Mouse (Mus musculus): ENCODE measurements around the gene Fcer1g. TPM values are rescaled to one million over a fixed set of nuclear protein-coding genes. Genes with fewer than 3 reads are reported as not detected.

Gene Fcer1g
- total RNA-seq, 2 experiments from 2014 or later, result 3.2 to 3.9 TPM

- DNase-seq, result no peak
These were observed 32.0 kb upstream of the Fcer1g start for GRCm38 (mm10) chr1:171265971-171266744.

- no peak for DNase-seq
These were observed 29.7 kb upstream of the Fcer1g start for GRCm38 (mm10) chr1:171263666-171264461.

DNA sequence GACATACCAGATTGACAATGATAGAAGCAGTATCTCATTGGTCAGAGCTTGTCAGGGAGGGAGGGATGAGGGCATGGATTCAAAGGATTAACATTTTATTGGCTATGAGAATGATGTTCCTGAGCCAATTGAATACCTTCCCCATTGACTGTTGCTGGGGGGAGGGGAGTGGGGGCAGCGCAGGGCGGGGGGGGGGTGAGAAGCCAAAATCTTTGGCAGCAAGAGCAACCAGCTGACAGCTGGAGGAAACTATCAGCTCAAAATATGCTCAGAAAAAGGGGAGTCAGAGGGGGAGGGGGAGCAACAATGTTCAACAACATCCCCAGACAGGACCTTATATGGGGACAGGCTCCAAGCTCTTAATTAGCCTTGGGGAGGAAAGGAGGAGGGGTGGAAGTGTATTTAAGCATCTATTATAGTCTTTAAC, 29.0 kb upstream of the Fcer1g start:
- DNase-seq, result no peak

- DNase-seq, result peak; percentile 61
These were observed 28.5 kb upstream of the Fcer1g start for GRCm38 (mm10) chr1:171262594-171263130.

- no peak for DNase-seq
These were observed 26.2 kb upstream of the Fcer1g start for GRCm38 (mm10) chr1:171260316-171260715.

DNA sequence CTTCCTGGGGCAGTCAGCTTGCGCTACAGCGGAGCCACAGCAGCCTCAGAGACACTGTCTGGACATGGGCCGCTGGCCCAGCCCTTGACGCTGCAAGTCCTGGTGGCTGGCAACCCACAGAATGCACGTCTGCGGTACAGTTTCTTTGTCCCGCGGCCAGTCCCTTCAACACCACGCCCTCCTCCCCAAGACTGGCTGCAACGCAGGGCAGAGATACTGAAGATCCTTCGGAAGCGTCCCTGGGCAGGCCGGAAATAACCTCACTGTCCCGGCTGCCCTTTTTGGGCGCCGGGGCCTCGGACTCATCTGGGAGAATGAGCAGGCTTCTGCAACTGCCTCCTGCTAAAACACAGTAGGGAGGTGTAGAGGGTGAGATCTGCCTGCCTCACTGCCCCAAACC, 24.8 kb upstream of the Fcer1g start:
- DNase-seq, result no peak

DNA sequence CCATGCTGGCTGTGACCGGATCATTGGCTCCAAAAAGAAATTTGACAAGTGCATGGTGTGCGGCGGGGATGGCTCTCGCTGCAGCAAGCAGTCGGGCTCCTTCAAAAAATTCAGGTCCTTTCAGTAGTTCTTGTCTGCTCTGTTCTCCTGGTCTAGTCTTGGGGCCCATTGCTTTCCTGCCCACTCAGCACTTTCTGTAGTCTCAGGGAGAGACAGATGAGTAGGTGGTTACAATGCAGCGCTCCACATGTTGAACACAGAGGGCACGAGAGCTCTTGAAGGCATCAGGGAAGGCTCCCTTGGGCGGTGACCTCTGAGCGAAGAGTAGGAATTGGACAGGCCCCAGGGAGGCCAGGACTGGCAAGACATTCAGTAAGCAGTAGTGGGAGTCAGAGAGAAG, 23.6 kb upstream of the Fcer1g start:
- DNase-seq, result no peak

GRCm38 (mm10) chr1:171256937-171257548, 22.9 kb upstream of the Fcer1g start:
- DNase-seq, result no peak

GRCm38 (mm10) chr1:171256095-171256818, 22.1 kb upstream of the Fcer1g start:
- no peak for DNase-seq

- DNase-seq, result no peak
These were observed 18.2 kb upstream of the Fcer1g start for GRCm38 (mm10) chr1:171252415-171252814.

DNA sequence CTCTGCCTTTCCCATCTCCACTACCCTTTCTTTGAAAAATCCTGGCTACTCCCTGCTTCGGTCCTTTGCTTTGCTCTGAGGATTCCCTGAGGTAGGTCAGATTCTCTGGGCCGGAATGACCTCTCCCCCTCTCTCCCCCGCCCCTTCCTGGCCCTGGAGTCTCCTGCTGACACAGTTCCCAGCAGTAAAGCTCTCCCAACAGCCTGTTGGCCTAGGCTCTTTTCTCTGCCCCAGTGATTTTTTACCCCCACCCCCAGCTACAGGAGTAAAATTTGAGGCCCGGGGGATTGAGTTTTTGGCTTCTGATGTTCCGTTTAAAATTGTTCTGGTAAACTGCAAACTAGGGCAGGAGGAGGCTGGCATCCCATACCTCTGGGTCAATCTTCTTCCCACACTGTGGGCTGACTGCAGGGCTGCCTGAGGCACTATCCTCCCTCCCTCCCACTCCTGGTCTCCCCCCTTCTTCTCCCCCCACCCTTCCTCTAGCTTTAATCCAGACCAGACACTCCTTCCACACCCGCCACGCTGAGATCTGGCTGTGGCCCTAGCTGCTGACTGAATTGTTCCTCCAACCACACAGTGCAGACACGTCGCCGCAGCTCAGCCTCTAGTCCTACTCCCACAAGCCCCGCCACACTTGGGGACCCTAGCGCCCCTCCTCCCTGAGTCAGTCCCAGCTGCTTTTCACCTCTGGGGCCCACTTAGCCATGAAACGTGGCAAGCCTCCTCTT, 17.6 kb upstream of the Fcer1g start:
- peak; percentile 36 for DNase-seq

DNA sequence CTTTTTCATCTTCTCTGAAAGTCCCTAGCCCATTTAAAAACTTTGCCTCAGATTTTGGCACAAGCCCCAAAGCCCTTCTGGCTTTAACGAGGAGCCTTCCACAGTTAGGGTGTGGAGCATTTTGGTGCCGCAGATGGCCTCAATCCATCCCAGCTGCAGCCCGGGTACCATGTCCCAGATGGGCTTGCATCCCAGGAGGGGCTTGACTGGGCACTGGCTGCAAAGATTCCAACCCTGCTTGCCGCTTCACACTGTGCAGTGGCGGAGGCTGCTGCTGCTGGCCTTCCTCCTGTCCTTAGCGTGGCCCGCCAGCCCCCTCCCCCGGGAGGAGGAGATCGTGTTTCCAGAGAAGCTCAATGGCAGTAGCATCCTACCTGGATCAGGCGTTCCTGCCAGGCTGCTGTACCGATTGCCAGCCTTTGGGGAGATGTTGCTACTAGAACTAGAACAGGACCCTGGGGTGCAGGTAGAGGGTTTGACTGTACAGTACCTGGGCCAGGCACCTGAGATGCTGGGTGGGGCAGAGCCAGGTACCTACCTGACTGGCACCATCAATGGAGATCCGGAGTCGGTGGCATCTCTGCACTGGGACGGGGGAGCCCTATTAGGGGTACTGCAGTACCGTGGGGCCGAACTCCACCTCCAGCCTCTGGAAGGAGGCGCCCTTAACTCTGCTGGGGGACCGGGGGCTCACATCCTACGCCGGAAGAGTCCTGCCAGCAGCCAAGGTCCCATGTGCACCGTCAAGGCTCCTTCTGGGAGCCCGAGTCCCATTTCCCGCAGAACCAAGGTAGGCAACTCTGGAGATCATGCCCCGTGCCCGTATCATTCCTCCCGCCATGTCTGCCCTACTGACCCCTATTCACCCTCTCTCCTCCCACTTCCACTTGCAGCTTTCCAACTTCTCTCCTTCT, 16.8 kb upstream of the Fcer1g start, which contains the start of gene Ndufs2:
Gene Ndufs2, minus strand, starts transcription at position 709 of the 914 bp plus-strand sequence.
- peak; percentile 46 for DNase-seq

GRCm38 (mm10) chr1:171249913-171250600, 15.9 kb upstream of the Fcer1g start, which contains the start of gene Adamts4:
TSS of gene Adamts4 (plus strand) at chr1:171250421.
- DNase-seq, result peak; percentile 45

GRCm38 (mm10) chr1:171248386-171249226, 14.4 kb upstream of the Fcer1g start:
- no peak for DNase-seq

DNA sequence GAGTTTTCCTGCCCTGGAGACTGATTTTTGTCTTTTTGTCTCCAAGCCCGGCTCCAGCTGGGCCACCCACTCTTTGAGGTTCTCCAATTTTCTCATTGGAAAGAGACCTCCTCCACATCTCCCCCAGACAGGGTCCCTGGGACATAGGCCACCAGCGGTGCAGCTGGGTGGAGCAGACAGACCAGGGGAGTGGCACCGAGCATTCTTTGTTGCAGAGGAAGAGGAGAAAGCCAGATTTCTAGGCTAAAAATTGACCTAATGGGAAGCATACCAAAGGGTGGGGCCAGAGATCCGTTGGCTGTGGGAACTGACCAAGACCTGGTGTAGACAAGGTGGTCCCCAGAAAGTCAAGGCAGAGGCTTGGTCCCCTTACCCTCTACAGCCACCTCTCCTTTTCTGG, 13.8 kb upstream of the Fcer1g start:
- no peak for DNase-seq

GRCm38 (mm10) chr1:171247453-171247841, 13.3 kb upstream of the Fcer1g start:
- no peak for DNase-seq

DNA sequence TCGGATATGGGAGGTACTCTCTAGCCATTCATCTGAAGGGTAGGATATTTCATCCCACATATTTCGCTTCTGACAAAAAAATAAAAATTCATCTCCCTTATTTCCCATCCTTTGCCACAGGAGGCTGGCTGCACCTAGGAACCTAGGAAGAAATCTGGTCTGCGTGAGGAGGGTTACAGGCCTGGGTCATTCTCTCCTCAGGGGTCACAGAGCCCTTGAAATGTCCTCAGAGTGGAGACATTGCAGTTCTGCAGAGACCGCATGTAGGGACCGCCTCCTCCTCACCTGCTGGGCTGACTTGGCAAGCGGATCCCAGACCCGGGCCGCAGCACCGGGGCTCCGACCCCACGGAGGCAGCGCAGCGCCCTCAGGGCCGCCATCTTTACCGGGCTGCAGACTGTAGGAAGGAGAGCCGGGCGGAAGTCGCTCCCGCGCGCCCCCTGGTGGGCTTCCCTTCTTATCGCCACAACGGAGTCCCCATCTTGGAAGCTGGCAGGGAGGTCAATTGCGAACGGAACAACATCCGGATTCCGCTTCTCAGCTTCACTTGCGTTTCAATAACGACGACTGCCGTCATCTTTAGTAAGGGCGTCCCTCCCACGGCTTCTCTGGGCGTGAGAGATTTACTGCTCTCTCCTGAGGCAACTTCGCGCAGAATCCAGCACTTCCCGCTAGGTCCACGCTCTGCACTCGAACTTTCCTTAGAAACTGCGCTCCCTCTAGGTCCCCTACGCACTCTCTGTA, 12.7 kb upstream of the Fcer1g start:
- DNase-seq, result peak; percentile 97

DNA sequence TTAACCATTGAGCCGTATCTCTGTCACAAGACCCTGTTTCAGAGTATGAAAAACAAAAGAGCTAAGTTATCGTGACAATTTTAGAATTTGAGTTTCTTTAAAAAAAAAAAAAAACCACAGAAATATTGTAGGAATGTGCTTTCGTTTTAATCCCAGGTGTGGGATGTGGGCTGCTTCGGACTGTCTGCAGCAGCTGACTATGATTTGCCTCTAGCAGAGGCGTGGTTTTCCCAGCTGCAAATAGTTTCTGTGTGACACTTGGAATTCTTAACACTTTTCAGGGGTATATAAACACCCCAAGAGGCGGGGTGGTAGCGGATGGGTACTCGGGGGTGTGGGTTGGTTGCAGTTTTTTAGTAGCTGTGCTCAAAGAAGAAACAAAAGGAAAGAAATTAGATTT, 11.2 kb upstream of the Fcer1g start:
- no peak for DNase-seq
